Mouse (Mus musculus) ES-Bruce4 (cell line): ENCODE results near the gene 2310057M21Rik. TPM values are rescaled to one million over a fixed set of nuclear protein-coding genes. Genes with fewer than 3 reads are reported as not detected.

Experiments used
- H3K27ac ChIP-seq: 2 replicates; pipeline ENCODE4 v1.5.1; 2012; ENCODE audit warnings: low read length, inconsistent platforms; ENCODE audit not compliant: insufficient read depth
- H3K27me3 ChIP-seq: 2 replicates; pipeline ENCODE4 v1.6.1; 2012; ENCODE audit warnings: mild to moderate bottlenecking, low read length, inconsistent platforms; ENCODE audit not compliant: control insufficient read depth, poor library complexity, insufficient read depth, severe bottlenecking
- H3K36me3 ChIP-seq: 2 replicates; pipeline ENCODE4 v1.6.1; 2012; ENCODE audit warnings: inconsistent platforms, mild to moderate bottlenecking, low read length, moderate library complexity; ENCODE audit not compliant: control insufficient read depth, poor library complexity, insufficient read depth, severe bottlenecking
- H3K4me1 ChIP-seq: one replicate; pipeline ENCODE4 v1.8.1; 2011; ENCODE audit warnings: low read length; ENCODE audit not compliant: control insufficient read depth, insufficient read depth
- H3K4me3 ChIP-seq: 2 replicates; pipeline ENCODE4 v1.5.1; 2011; ENCODE audit warnings: low read depth, mild to moderate bottlenecking, low read length
- H3K9ac ChIP-seq: 2 replicates; pipeline ENCODE4 v1.6.1; 2012; ENCODE audit warnings: low read depth, mild to moderate bottlenecking, inconsistent platforms; ENCODE audit not compliant: poor library complexity, severe bottlenecking
- H3K9me3 ChIP-seq: replicated peaks from 2 replicates; pipeline ENCODE4 v1.6.1; 2012; ENCODE audit warnings: mild to moderate bottlenecking, low read length, inconsistent platforms; ENCODE audit not compliant: control insufficient read depth, poor library complexity, insufficient read depth, severe bottlenecking
- CTCF ChIP-seq: IDR thresholded peaks from one replicate; pipeline ENCODE4 v1.8.1; 2011; ENCODE audit warnings: low read depth, low read length
- EP300 ChIP-seq: IDR thresholded peaks from 2 replicates; pipeline ENCODE4 v1.6.1; 2011; ENCODE audit warnings: low read depth, low read length; ENCODE audit not compliant: insufficient read depth
- POLR2A ChIP-seq: IDR thresholded peaks from one replicate; pipeline ENCODE4 v1.8.1; 2011; ENCODE audit warnings: low read length; ENCODE audit not compliant: insufficient read depth
- polyA plus RNA-seq: library from polyadenylated mRNA; stranded (reverse); fragments of >200 nt; gene quantifications from 2 replicates; pipeline ENCODE4 v1.2.4, GENCODE M21; 2011; ENCODE audit warnings: low read depth; ENCODE audit not compliant: missing spikeins, insufficient read depth, insufficient read length

The 2310057M21Rik gene
- polyA plus RNA-seq, result 23.8 and 26.0 TPM in 2 replicates

GRCm38 (mm10) chr7:131362615-131363300, at the start of gene 2310057M21Rik:
Gene 2310057M21Rik (minus strand): TSS chr7:131362759.
- Histone ChIP-seq H3K36me3 (peaks cover 4% of the 10 kb centered on the region; the same call in 1 of the 2 replicates), H3K9me3 (no peaks in the 10 kb centered on the region), H3K27ac (peak within 1 kb of the TSS; percentile 89), H3K4me1 (no peaks in the 10 kb centered on the region), H3K27me3 (no peaks in the 10 kb centered on the region), H3K9ac (peak within 1 kb of the TSS; percentile 86), H3K4me3 (peak within 1 kb of the TSS; percentile 79)
- TF ChIP-seq CTCF, result no peak
- TF ChIP-seq EP300, result 0 out of 2 replicates have a peak, but pooled peaks have one; percentile 39
- TF ChIP-seq POLR2A, result peak; percentile 40

GRCm38 (mm10) chr7:131411941-131412270, 49.3 kb upstream of the 2310057M21Rik start:
- Histone ChIP-seq H3K27me3 (no peaks in the 10 kb centered on the region), H3K27ac (no peak overlapping the region), H3K4me3 (no peak overlapping the region), H3K9me3 (no peaks in the 10 kb centered on the region), H3K9ac (no peak overlapping the region), H3K36me3 (no peaks in the 10 kb centered on the region), H3K4me1 (no peaks in the 10 kb centered on the region)
- TF ChIP-seq CTCF (no peak), POLR2A (no peak), EP300 (no peak)

GRCm38 (mm10) chr7:131411221-131411940, 48.8 kb upstream of the 2310057M21Rik start:
- H3K9ac ChIP-seq, result peak overlapping the region; percentile 43; the same call in 1 of the 2 replicates
- TF ChIP-seq POLR2A, result no peak
- no peak for TF ChIP-seq EP300
- no peak for TF ChIP-seq CTCF
- H3K4me3 ChIP-seq, result peak overlapping the region; percentile 42
- no peak overlapping the region for H3K27ac ChIP-seq
- no peaks in the 10 kb centered on the region for H3K27me3 ChIP-seq
- no peaks in the 10 kb centered on the region for H3K36me3 ChIP-seq
- H3K4me1 ChIP-seq, result no peaks in the 10 kb centered on the region
- H3K9me3 ChIP-seq, result no peaks in the 10 kb centered on the region

GRCm38 (mm10) chr7:131410416-131411058, 48.0 kb upstream of the 2310057M21Rik start, which contains the start of the genes Ikzf5 and Acadsb:
Gene Ikzf5 (minus strand): TSS chr7:131410521.
Gene Acadsb (plus strand): TSS chr7:131410601.
- no peaks in the 10 kb centered on the region for H3K36me3 ChIP-seq
- no peaks in the 10 kb centered on the region for H3K4me1 ChIP-seq
- peak within 1 kb of the TSS; percentile 86 for H3K4me3 ChIP-seq
- 0 out of 2 replicates have a peak, but pooled peaks have one; percentile 52 for TF ChIP-seq EP300
- no peak for TF ChIP-seq CTCF
- TF ChIP-seq POLR2A, result peak; percentile 67
- H3K9ac ChIP-seq, result peak within 1 kb of the TSS; percentile 75
- no peaks in the 10 kb centered on the region for H3K9me3 ChIP-seq
- no peaks in the 10 kb centered on the region for H3K27me3 ChIP-seq
- no peak within 1 kb of the TSS for H3K27ac ChIP-seq

- H3K9ac ChIP-seq, result peak overlapping the region; percentile 75
- no peak for TF ChIP-seq POLR2A
- no peaks in the 10 kb centered on the region for H3K9me3 ChIP-seq
- peak overlapping the region; percentile 86 for H3K4me3 ChIP-seq
- H3K36me3 ChIP-seq, result no peaks in the 10 kb centered on the region
- no peak overlapping the region for H3K27ac ChIP-seq
- H3K27me3 ChIP-seq, result no peaks in the 10 kb centered on the region
- H3K4me1 ChIP-seq, result no peaks in the 10 kb centered on the region
Measured at GRCm38 (mm10) chr7:131409988-131410385, 47.4 kb upstream of the 2310057M21Rik start.
